In the genomic region with DNA sequence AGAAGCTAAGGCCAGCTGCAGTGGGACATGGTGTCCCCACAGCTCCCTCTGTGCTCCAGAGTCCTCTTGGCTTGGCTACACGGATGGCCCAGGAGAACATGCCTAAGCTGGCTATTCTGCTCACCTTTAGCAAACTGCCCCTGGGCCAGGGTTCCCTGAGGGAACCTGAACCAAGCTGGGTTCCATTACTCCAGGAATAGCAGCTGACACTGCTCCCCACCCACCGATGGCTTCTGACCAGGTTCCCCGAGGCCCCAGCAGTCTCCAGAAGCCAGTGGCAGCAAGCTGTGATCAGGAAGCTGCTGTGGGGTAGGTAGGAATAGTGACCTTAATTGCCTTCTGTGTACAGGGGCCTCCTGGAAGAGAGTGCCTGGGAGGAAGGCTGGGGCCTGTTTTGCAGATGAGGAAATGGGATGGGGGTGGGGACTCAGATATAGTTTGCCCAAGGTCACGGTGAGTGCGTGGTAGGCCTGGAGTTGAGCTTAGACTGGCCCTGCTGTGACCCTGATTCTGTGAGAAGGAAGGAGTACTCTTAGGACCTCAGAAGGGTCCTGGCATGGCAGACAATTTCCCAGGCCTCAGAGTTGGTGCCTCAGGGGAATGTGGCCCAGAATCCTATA, we compare ENCODE assay signal across 10 mouse cellular contexts. TPM values are rescaled to one million over a fixed set of nuclear protein-coding genes. Genes with fewer than 3 reads are reported as not detected.
DNase-seq lines count a peak whose midpoint lies in the region; ATAC-seq and TF ChIP-seq lines count a peak whose summit lies in the region.
"Had no signal": no experiment of that assay in that cellular context is flagged by ENCODE, and none has a peak within 500 bp of the region (broad histone marks: within the 10 kb centered on the region; RNA-seq: fewer than 3 reads in every experiment).

No protein-coding gene starts in this region.

- H3K9me3 ChIP-seq in kidney, embryonic 14.5 days (ENCODE audit: control insufficient read depth, low read length) = no peaks in the 10 kb centered on the region
- no peaks in the 10 kb centered on the region for H3K9me3 ChIP-seq in heart, embryonic 15.5 days (replicated peaks)
- H3K9me3 ChIP-seq in liver, postnatal 0 days (ENCODE audit: low read length) = no peaks in the 10 kb centered on the region
- no peaks in the 10 kb centered on the region for H3K9me3 ChIP-seq in forebrain, embryonic 11.5 days (ENCODE audit: control insufficient read depth, low read length)
- H3K9me3 ChIP-seq: neural tube, embryonic 12.5 days had no signal

- no peak overlapping the region for H3K9ac ChIP-seq in kidney, embryonic 14.5 days (ENCODE audit: low read depth, low read length)
- H3K9ac ChIP-seq in heart, embryonic 15.5 days = no peak overlapping the region
- H3K9ac ChIP-seq in liver, postnatal 0 days (replicated peaks) = no peak overlapping the region
- no peak overlapping the region for H3K9ac ChIP-seq in forebrain, embryonic 11.5 days (ENCODE audit: low read length)
- H3K9ac ChIP-seq: neural tube, embryonic 12.5 days had no signal

- no peaks in the 10 kb centered on the region for H3K27me3 ChIP-seq in kidney, embryonic 14.5 days (ENCODE audit: control insufficient read depth, insufficient read depth, low read length)
- no peaks in the 10 kb centered on the region for H3K27me3 ChIP-seq in heart, embryonic 15.5 days
- H3K27me3 ChIP-seq in liver, postnatal 0 days (ENCODE audit: insufficient read depth, low read length) = no peaks in the 10 kb centered on the region
- H3K27me3 ChIP-seq in forebrain, embryonic 11.5 days (ENCODE audit: control insufficient read depth, insufficient read depth, low read length) = no peaks in the 10 kb centered on the region
- H3K27me3 ChIP-seq: neural tube, embryonic 12.5 days had no signal

- no peak overlapping the region for H3K4me2 ChIP-seq in kidney, embryonic 14.5 days (replicated peaks; ENCODE audit: low read depth, low read length)
- H3K4me2 ChIP-seq in heart, embryonic 15.5 days = no peak overlapping the region
- H3K4me2 ChIP-seq in liver, postnatal 0 days (ENCODE audit: low read depth, low read length) = no peak overlapping the region
- no peak overlapping the region for H3K4me2 ChIP-seq in forebrain, embryonic 11.5 days (ENCODE audit: low read depth, low read length, severe bottlenecking)
- H3K4me2 ChIP-seq: neural tube, embryonic 12.5 days had no signal

- DNase-seq in kidney, postnatal 14 days = no peak
- DNase-seq in embryo, embryonic 9.5 days (ENCODE audit: extremely low spot score) = peak; percentile 36
- DNase-seq in liver, postnatal 0 days = peak; percentile 34
- no peak for DNase-seq in left cerebral cortex, adult 8-10 months (ENCODE audit: low spot score in 2 of 2)
- no peak for DNase-seq in cerebellum, postnatal 36 days
- no peak for DNase-seq in forebrain, embryonic 11.5 days (ENCODE audit: low spot score)

- 40% methylated on average over 5 of the region's 5 CpGs for WGBS in kidney, embryonic 14.5 days
- 26% methylated on average over 5 of the region's 5 CpGs for WGBS in heart, embryonic 15.5 days
- WGBS in liver, postnatal 0 days (ENCODE audit: insufficient replicate concordance) = 30% methylated on average over 5 of the region's 5 CpGs
- WGBS in forebrain, embryonic 11.5 days = 64% methylated on average over 5 of the region's 5 CpGs

- peak overlapping the region; percentile 62 for H3K27ac ChIP-seq in kidney, embryonic 14.5 days (ENCODE audit: low read depth, low read length)
- H3K27ac ChIP-seq in heart, embryonic 15.5 days = peak overlapping the region; percentile 86
- H3K27ac ChIP-seq in liver, postnatal 0 days (ENCODE audit: low read depth) = peak overlapping the region; percentile 69
- H3K27ac ChIP-seq in forebrain, embryonic 11.5 days (ENCODE audit: low read depth, low read length) = no peak overlapping the region
- H3K27ac ChIP-seq: left cerebral cortex, adult 2 months; neural tube, embryonic 12.5 days had no signal

- no peaks in the 10 kb centered on the region for H3K36me3 ChIP-seq in kidney, embryonic 14.5 days (ENCODE audit: control insufficient read depth, insufficient read depth, low read length)
- no peaks in the 10 kb centered on the region for H3K36me3 ChIP-seq in heart, embryonic 15.5 days
- H3K36me3 ChIP-seq in liver, postnatal 0 days (replicated peaks; ENCODE audit: insufficient read depth, low read length) = no peaks in the 10 kb centered on the region
- no peaks in the 10 kb centered on the region for H3K36me3 ChIP-seq in forebrain, embryonic 11.5 days (ENCODE audit: control insufficient read depth, insufficient read depth, low read length)
- H3K36me3 ChIP-seq: neural tube, embryonic 12.5 days had no signal

- H3K4me3 ChIP-seq in kidney, embryonic 14.5 days (ENCODE audit: low read length) = no peak overlapping the region
- H3K4me3 ChIP-seq in heart, embryonic 15.5 days = no peak overlapping the region
- H3K4me3 ChIP-seq in liver, postnatal 0 days (ENCODE audit: low read depth, low read length) = no peak overlapping the region
- no peak overlapping the region for H3K4me3 ChIP-seq in forebrain, embryonic 11.5 days (ENCODE audit: low read depth, low read length)
- H3K4me3 ChIP-seq: left cerebral cortex, adult 2 months; neural tube, embryonic 12.5 days had no signal

- no peak for ATAC-seq in kidney, embryonic 14.5 days (ENCODE audit: low FRiP score, low TSS enrichment)
- no peak for ATAC-seq in heart, embryonic 15.5 days (replicated peaks; ENCODE audit: insufficient number of reproducible peaks, insufficient read depth, low FRiP score, low read depth)
- ATAC-seq in liver, postnatal 0 days = peak; percentile 24; the same call in 1 of the 2 replicates
- ATAC-seq in forebrain, embryonic 11.5 days (replicated peaks; ENCODE audit: low FRiP score) = no peak

- peaks cover 59% of the 10 kb centered on the region for H3K4me1 ChIP-seq in kidney, embryonic 14.5 days (ENCODE audit: control insufficient read depth, insufficient read depth, low read length)
- peaks cover 57% of the 10 kb centered on the region for H3K4me1 ChIP-seq in heart, embryonic 15.5 days (replicated peaks)
- peaks cover 36% of the 10 kb centered on the region for H3K4me1 ChIP-seq in liver, postnatal 0 days (ENCODE audit: insufficient read depth)
- H3K4me1 ChIP-seq in forebrain, embryonic 11.5 days (replicated peaks; ENCODE audit: control insufficient read depth, insufficient read depth, low read length) = peaks cover 24% of the 10 kb centered on the region

- no peak for TF ChIP-seq CTCF in liver, postnatal 0 days (IDR thresholded peaks at IDR 0.05; ENCODE audit: low read depth)

- no peak for TF ChIP-seq EP300 in liver, postnatal 0 days (IDR thresholded peaks at IDR 0.05; ENCODE audit: low read depth)

RNA-seq across cellular contexts. Expression of a gene that starts 20.4 kb away (rescaled TPM):
- polyA plus RNA-seq in kidney, embryonic 14.5 days (2014; fragmentation: Nextera tagmentation; extraction: Ambion mirVana) = 58.1 and 67.7 TPM in 2 replicates
- 41.2 and 48.0 TPM in 2 replicates for polyA plus RNA-seq in heart, embryonic 15.5 days (2015; fragmentation: Nextera tagmentation; extraction: Ambion mirVana)
- polyA plus RNA-seq in liver, postnatal 0 days (2015; fragmentation: Nextera tagmentation; extraction: Ambion mirVana) = 62.2 and 64.9 TPM in 2 replicates
- 10 to 100 TPM; 25.7 to 32.0 (median 29.2) TPM for total RNA-seq in left cerebral cortex, adult 8-10 months (2022)
- 54.5 and 56.8 TPM in 2 replicates for polyA plus RNA-seq in forebrain, embryonic 11.5 days (2014; fragmentation: Nextera tagmentation; extraction: Ambion mirVana)

RNA-seq across cellular contexts. Expression of a gene that starts 34.8 kb away (rescaled TPM):
- 0.92 and 0.96 TPM in 2 replicates for polyA plus RNA-seq in kidney, embryonic 14.5 days (2014; fragmentation: Nextera tagmentation; extraction: Ambion mirVana)
- 1.2 and 1.3 TPM in 2 replicates for polyA plus RNA-seq in heart, embryonic 15.5 days (2015; fragmentation: Nextera tagmentation; extraction: Ambion mirVana)
- 0.26 and 0.52 TPM in 2 replicates for polyA plus RNA-seq in liver, postnatal 0 days (2015; fragmentation: Nextera tagmentation; extraction: Ambion mirVana)
- total RNA-seq in left cerebral cortex, adult 8-10 months (2022) = not detected
- 1.7 and 3.0 TPM in 2 replicates for polyA plus RNA-seq in forebrain, embryonic 11.5 days (2014; fragmentation: Nextera tagmentation; extraction: Ambion mirVana)
- total RNA-seq: left cerebral cortex, adult 2 months had no signal

RNA-seq across cellular contexts. Expression of a gene that starts 47.5 kb away (rescaled TPM):
- polyA plus RNA-seq in kidney, embryonic 14.5 days (2014; fragmentation: Nextera tagmentation; extraction: Ambion mirVana) = 9.4 and 17.2 TPM in 2 replicates
- polyA plus RNA-seq in heart, embryonic 15.5 days (2015; fragmentation: Nextera tagmentation; extraction: Ambion mirVana) = 6.7 and 8.3 TPM in 2 replicates
- 2.5 and 2.6 TPM in 2 replicates for polyA plus RNA-seq in liver, postnatal 0 days (2015; fragmentation: Nextera tagmentation; extraction: Ambion mirVana)
- 100 to 1,000 TPM in 2 of 4 experiments, 10 to 100 TPM in 2; 84.5 to 105 (median 95.2) TPM for total RNA-seq in left cerebral cortex, adult 8-10 months (2022)
- 24.3 and 28.8 TPM in 2 replicates for polyA plus RNA-seq in forebrain, embryonic 11.5 days (2014; fragmentation: Nextera tagmentation; extraction: Ambion mirVana)

RNA-seq across cellular contexts. Expression of a gene that starts 58.4 kb away (rescaled TPM):
- 52.1 and 56.2 TPM in 2 replicates for polyA plus RNA-seq in kidney, embryonic 14.5 days (2014; fragmentation: Nextera tagmentation; extraction: Ambion mirVana)
- polyA plus RNA-seq in heart, embryonic 15.5 days (2015; fragmentation: Nextera tagmentation; extraction: Ambion mirVana) = 60.4 and 60.6 TPM in 2 replicates
- 14.5 and 15.6 TPM in 2 replicates for polyA plus RNA-seq in liver, postnatal 0 days (2015; fragmentation: Nextera tagmentation; extraction: Ambion mirVana)
- 1 to 10 TPM; 3.7 to 5.1 (median 4.5) TPM for total RNA-seq in left cerebral cortex, adult 8-10 months (2022)
- 38.7 and 39.3 TPM in 2 replicates for polyA plus RNA-seq in forebrain, embryonic 11.5 days (2014; fragmentation: Nextera tagmentation; extraction: Ambion mirVana)

Comparison
In these comparisons a context has a peak if more than half of its experiments do, and no peak if none do; other contexts are left out.
1. DNase-seq: peak in embryo, embryonic 9.5 days (single experiment) and liver, postnatal 0 days (single experiment); none in kidney, postnatal 14 days (single experiment), left cerebral cortex, adult 8-10 months (0 of 2), cerebellum, postnatal 36 days (0 of 2) and forebrain, embryonic 11.5 days (single experiment).